Mouse (Mus musculus) intestine, postnatal 0 days (tissue): ENCODE measurements at regions not wholly inside any gene's neighbourhood (a gene's known extent, or its start where the extent isn't known, plus 50 kb on each side); places are given as distances from the start of the nearest gene placed in this dataset.

ENCODE experiments used
- ATAC-seq: fragments of 200-750 bp; cut with Nextera tagmentation; 2 replicates; pipeline ENCODE4 v1.8.0; 2017; ENCODE audit warnings: mild to moderate bottlenecking, moderate TSS enrichment, moderate library complexity
- H3K27ac ChIP-seq: fragments of 300-500 bp; sonication (generic); 2 replicates; pipeline ENCODE4 v1.5.1; 2014; ENCODE audit warnings: mild to moderate bottlenecking, low read depth, low read length, moderate library complexity
- H3K27me3 ChIP-seq: fragments of 300-500 bp; sonication (generic); replicated peaks from 2 replicates; pipeline ENCODE4 v1.6.1; 2014; ENCODE audit warnings: low read length, mixed read lengths; ENCODE audit not compliant: control insufficient read depth, insufficient read depth
- H3K36me3 ChIP-seq: fragments of 300-500 bp; sonication (generic); 2 replicates; pipeline ENCODE4 v1.6.1; 2014; ENCODE audit warnings: mild to moderate bottlenecking, moderate library complexity; ENCODE audit not compliant: control insufficient read depth, insufficient read depth
- H3K4me1 ChIP-seq: fragments of 300-500 bp; sonication (generic); replicated peaks from 2 replicates; pipeline ENCODE4 v1.6.1; 2014; ENCODE audit warnings: antibody characterized with exemption, low read length, mixed read lengths; ENCODE audit not compliant: control insufficient read depth, insufficient read depth
- H3K4me2 ChIP-seq: fragments of 300-500 bp; sonication (generic); replicated peaks from 2 replicates; pipeline ENCODE4 v1.6.1; 2014; ENCODE audit warnings: low read depth, mild to moderate bottlenecking, moderate library complexity
- H3K4me3 ChIP-seq: fragments of 300-500 bp; sonication (generic); 2 replicates; pipeline ENCODE4 v1.5.1; 2014; ENCODE audit warnings: low read depth, low read length
- H3K9ac ChIP-seq: fragments of 300-500 bp; sonication (generic); 2 replicates; pipeline ENCODE4 v1.6.1; 2014; ENCODE audit warnings: mild to moderate bottlenecking, low read depth, low read length
- H3K9me3 ChIP-seq: fragments of 300-500 bp; sonication (generic); 2 replicates; pipeline ENCODE4 v1.6.1; 2016; ENCODE audit warnings: mixed run types; ENCODE audit not compliant: control insufficient read depth
- CTCF ChIP-seq: sonication (generic); IDR thresholded peaks from 2 replicates; pipeline ENCODE4 v1.5.1; 2016; ENCODE audit warnings: low read depth, mild to moderate bottlenecking, control low read depth, antibody characterized with exemption, moderate library complexity
- WGBS: fragments of 180-500 bp; shearing (Covaris S2); extraction: QIAGEN DNeasy Blood & Tissue Kit; methylation state at CpG from one replicate; pipeline ENCODE4 v1.1.7; 2014; 5-methylcytosine and 5-hydroxymethylcytosine counted together

- WGBS = 51% methylated on average over 5 of the region's 5 CpGs
- H3K27ac ChIP-seq = no peak overlapping the region
- no peaks in the 10 kb centered on the region for H3K9me3 ChIP-seq
- no peaks in the 10 kb centered on the region for H3K4me1 ChIP-seq
- no peak overlapping the region for H3K9ac ChIP-seq
- no peak for ATAC-seq
- TF ChIP-seq CTCF = no peak
- no peaks in the 10 kb centered on the region for H3K36me3 ChIP-seq
- H3K4me3 ChIP-seq = no peak overlapping the region
- H3K4me2 ChIP-seq = no peak overlapping the region
- peaks cover 8% of the 10 kb centered on the region; the same call in 1 of the 2 replicates for H3K27me3 ChIP-seq
Observed at GRCm38 (mm10) chr8:89241686-89242085, 197.7 kb upstream of the Sall1 start.

DNA sequence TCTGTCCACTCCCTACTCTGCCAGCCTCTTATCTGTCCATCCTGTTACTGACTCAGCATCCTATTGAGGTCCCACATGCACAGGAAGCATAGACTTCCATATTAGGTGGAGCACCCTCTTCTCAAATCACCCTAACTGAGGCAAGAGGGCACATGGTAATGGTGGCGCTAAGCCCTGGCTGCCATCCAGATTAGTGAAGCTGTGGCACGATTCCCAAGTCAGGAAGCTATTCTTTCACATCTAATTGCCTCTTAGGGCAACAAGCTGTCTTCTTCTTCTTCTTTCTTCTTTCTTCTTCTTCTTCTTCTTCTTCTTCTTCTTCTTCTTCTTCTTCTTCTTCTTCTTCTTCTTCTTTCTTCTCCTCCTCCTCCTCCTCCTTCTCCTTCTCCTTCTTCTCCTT lies 195.7 kb upstream of the Sall1 start:
- Histone ChIP-seq H3K4me3 (no peak overlapping the region), H3K9ac (no peak overlapping the region), H3K36me3 (no peaks in the 10 kb centered on the region), H3K27ac (no peak overlapping the region), H3K9me3 (no peaks in the 10 kb centered on the region), H3K4me1 (no peaks in the 10 kb centered on the region), H3K4me2 (no peak overlapping the region), H3K27me3 (peaks cover 8% of the 10 kb centered on the region; the same call in 1 of the 2 replicates)
- ATAC-seq = no peak
- WGBS = 80% methylated on average over 2 of the region's 2 CpGs
- TF ChIP-seq CTCF = no peak

- H3K4me3 ChIP-seq = no peak overlapping the region
- H3K27me3 ChIP-seq = no peaks in the 10 kb centered on the region
- H3K4me2 ChIP-seq = no peak overlapping the region
- no peak overlapping the region for H3K27ac ChIP-seq
- H3K9ac ChIP-seq = no peak overlapping the region
- ATAC-seq = no peak
- no peak for TF ChIP-seq CTCF
- H3K36me3 ChIP-seq = no peaks in the 10 kb centered on the region
- no peaks in the 10 kb centered on the region for H3K9me3 ChIP-seq
- H3K4me1 ChIP-seq = no peaks in the 10 kb centered on the region
Observed at GRCm38 (mm10) chr8:89234041-89234440, 190.1 kb upstream of the Sall1 start.

DNA sequence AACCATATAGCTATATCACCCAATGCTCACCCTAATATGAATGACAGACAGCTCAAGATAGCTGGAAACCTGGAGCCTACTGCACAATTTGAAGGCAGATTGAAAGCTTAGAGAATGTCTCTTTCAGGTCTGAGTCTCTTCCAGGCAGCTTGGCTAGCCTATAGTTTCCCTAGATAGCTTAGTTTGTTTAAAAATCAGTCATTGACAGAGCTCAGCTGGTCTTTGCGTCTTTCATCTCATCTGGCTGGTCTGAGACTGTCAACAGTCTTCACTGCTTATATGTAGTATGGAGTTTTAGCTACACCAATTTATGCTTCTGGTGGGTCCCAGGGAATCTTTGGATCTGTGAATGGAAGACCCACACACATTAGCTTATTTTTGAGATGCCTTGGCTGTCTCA lies 188.4 kb upstream of the Sall1 start:
- H3K27me3 ChIP-seq = no peaks in the 10 kb centered on the region
- 53% methylated on average over 1 of the region's 1 CpGs for WGBS
- no peak overlapping the region for H3K4me3 ChIP-seq
- H3K36me3 ChIP-seq = no peaks in the 10 kb centered on the region
- no peak overlapping the region for H3K4me2 ChIP-seq
- no peaks in the 10 kb centered on the region for H3K4me1 ChIP-seq
- no peak for TF ChIP-seq CTCF
- no peak overlapping the region for H3K9ac ChIP-seq
- H3K9me3 ChIP-seq = no peaks in the 10 kb centered on the region
- no peak for ATAC-seq
- no peak overlapping the region for H3K27ac ChIP-seq

- H3K4me2 ChIP-seq = no peak overlapping the region
- H3K9me3 ChIP-seq = no peaks in the 10 kb centered on the region
- TF ChIP-seq CTCF = no peak
- no peak overlapping the region for H3K4me3 ChIP-seq
- H3K36me3 ChIP-seq = no peaks in the 10 kb centered on the region
- no peak overlapping the region for H3K27ac ChIP-seq
- ATAC-seq = no peak
- 88% methylated on average over 3 of the region's 3 CpGs for WGBS
- no peak overlapping the region for H3K9ac ChIP-seq
- H3K27me3 ChIP-seq = no peaks in the 10 kb centered on the region
- H3K4me1 ChIP-seq = no peaks in the 10 kb centered on the region
Observed at GRCm38 (mm10) chr8:89229144-89229543, 185.2 kb upstream of the Sall1 start.

GRCm38 (mm10) chr8:89220870-89221269 lies 176.9 kb upstream of the Sall1 start:
- 24% methylated on average over 7 of the region's 7 CpGs for WGBS
- H3K4me2 ChIP-seq = no peak overlapping the region
- H3K27me3 ChIP-seq = no peaks in the 10 kb centered on the region
- no peak overlapping the region for H3K9ac ChIP-seq
- H3K4me3 ChIP-seq = no peak overlapping the region
- TF ChIP-seq CTCF = no peak
- no peak overlapping the region for H3K27ac ChIP-seq
- H3K9me3 ChIP-seq = no peaks in the 10 kb centered on the region
- ATAC-seq = no peak
- no peaks in the 10 kb centered on the region for H3K4me1 ChIP-seq
- no peaks in the 10 kb centered on the region for H3K36me3 ChIP-seq

DNA sequence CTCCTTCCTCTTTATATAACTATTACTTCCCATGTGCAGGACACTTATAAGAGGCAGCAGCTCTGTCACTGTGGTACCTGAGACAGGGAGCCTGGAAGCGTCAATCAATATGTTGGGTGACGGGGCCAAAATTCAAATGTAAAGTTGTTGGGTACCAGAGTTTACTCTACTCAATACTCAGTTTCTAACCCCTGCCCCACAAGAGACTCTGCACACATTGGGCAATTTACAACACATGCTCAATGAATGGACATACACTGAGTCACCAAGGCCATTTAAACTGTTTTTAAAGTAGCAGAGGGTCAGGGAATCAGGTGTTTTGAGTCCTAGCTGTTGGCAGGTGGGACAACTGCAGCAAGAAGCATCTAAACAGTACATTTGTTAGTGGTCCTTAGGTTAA lies 176.4 kb upstream of the Sall1 start:
- no peaks in the 10 kb centered on the region for H3K4me1 ChIP-seq
- 85% methylated on average over 2 of the region's 2 CpGs for WGBS

More for the DNA sequence above, 176.4 kb upstream of the Sall1 start:
- no peak overlapping the region for H3K4me3 ChIP-seq
- H3K27me3 ChIP-seq = no peaks in the 10 kb centered on the region
- no peak overlapping the region for H3K9ac ChIP-seq
- no peak for TF ChIP-seq CTCF
- H3K9me3 ChIP-seq = no peaks in the 10 kb centered on the region
- no peak overlapping the region for H3K4me2 ChIP-seq
- no peak for ATAC-seq
- no peak overlapping the region for H3K27ac ChIP-seq
- no peaks in the 10 kb centered on the region for H3K36me3 ChIP-seq
